Mouse (Mus musculus) sigmoid colon, adult 10 weeks (tissue): ENCODE data around the gene Enam. TPM values are rescaled to one million over a fixed set of nuclear protein-coding genes. Genes with fewer than 3 reads are reported as not detected.

Experiments used
- polyA plus RNA-seq: library from polyadenylated mRNA; stranded (reverse); fragments of 350-450 nt; fragmentation: Illumina TruSeq; extraction: RNeasy Lipid Tissue Mini Kit (QIAGEN cat#74804); gene quantifications from one replicate; pipeline ENCODE4 v1.2.3, GENCODE M21; 2014; ENCODE audit warnings: low read depth, low replicate concordance

Enam gene
- polyA plus RNA-seq: 0.09 TPM

GRCm38 (mm10) chr5:88487675-88488074, at the start of gene Enam:
Gene Enam (plus strand): TSS chr5:88487975.

GRCm38 (mm10) chr5:88455691-88456090, 32.1 kb upstream of the Enam start, which contains the start of gene Ambn:
Gene Ambn (plus strand): TSS chr5:88455991.

GRCm38 (mm10) chr5:88527657-88528056, 39.9 kb downstream of the Enam start, which contains the start of gene Jchain:
Gene Jchain (minus strand): TSS chr5:88527891.

DNA sequence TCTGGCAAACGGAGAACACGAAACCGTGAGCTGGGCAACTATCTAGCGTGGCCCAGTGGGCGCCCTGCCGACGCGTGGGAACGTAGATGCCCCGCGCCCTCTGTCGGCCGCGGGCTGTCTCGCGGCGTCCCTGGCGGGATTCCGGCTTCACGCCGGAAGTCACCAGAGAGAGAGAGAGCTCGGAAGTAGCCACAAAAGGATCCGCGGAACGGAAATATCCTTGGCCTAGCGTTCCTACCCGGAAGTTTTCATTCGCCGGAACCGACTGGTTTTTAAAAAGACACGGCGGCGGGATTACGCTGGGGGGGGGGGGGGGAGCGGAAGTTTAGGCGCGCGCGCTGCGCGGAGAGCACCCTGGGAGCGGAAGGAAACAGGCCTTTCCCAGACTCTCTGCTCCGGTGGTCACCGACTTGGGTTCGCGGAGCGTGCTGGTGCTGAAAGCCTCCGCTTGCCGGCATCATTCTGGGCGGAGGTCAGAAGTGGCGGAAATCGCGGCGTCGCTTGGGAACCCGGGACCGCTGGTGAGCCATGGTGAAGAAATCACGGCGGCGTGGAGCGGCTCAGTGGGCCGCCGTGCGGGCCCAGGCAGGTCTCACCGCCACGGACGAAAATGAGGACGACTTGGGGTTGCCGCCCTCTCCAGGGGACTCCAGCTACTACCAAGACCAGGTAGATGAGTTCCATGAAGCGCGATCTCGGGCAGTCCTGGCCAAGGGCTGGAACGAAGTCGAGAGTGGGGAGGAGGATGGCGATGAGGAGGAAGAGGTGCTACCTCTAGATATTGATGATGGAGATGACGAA, 66.5 kb downstream of the Enam start, which contains the start of gene Utp3:
Gene Utp3, plus strand, starts transcription at position 377 of the 801 bp plus-strand sequence.

Other genes with a start within 250 kb of the Enam start
- not detected for gene Gm7714, start 219.1 kb upstream of the Enam start, polyA plus RNA-seq
- gene Prol1, start 170.7 kb upstream of the Enam start, polyA plus RNA-seq: not detected
- gene Amtn, start 111.9 kb upstream of the Enam start, polyA plus RNA-seq: not detected
- gene Ambn, start 32.0 kb upstream of the Enam start, polyA plus RNA-seq: not detected
- 1,250 TPM for gene Jchain, start 39.9 kb downstream of the Enam start, polyA plus RNA-seq
- 65.0 TPM for gene Utp3, start 66.5 kb downstream of the Enam start, polyA plus RNA-seq
- 48.8 TPM for gene Rufy3, start 77.1 kb downstream of the Enam start, polyA plus RNA-seq
- 211 TPM for gene Grsf1, start 188.2 kb downstream of the Enam start, polyA plus RNA-seq
- gene Mob1b, start 232.9 kb downstream of the Enam start, polyA plus RNA-seq: 177 TPM